Mouse (Mus musculus) lung, embryonic 15.5 days (tissue): Measurements from ENCODE around the gene Arid4a. TPM values are rescaled to one million over a fixed set of nuclear protein-coding genes. Genes with fewer than 3 reads are reported as not detected.

Source experiments
- ATAC-seq: fragments of 200-750 bp; cut with Nextera tagmentation; 2 replicates; pipeline ENCODE4 v1.8.0; 2017; ENCODE audit warnings: moderate number of reproducible peaks, borderline replicate concordance; ENCODE audit not compliant: low FRiP score, low TSS enrichment; ENCODE audit errors: extremely low read depth
- H3K27ac ChIP-seq: fragments of 300-500 bp; sonication (generic); 2 replicates; pipeline ENCODE4 v1.5.1; 2015; ENCODE audit warnings: moderate library complexity, mild to moderate bottlenecking, inconsistent platforms
- H3K27me3 ChIP-seq: fragments of 300-500 bp; sonication (generic); 2 replicates; pipeline ENCODE4 v1.6.1; 2015; ENCODE audit warnings: inconsistent platforms
- H3K36me3 ChIP-seq: fragments of 300-500 bp; sonication (generic); 2 replicates; pipeline ENCODE4 v1.6.1; 2015; ENCODE audit warnings: inconsistent platforms
- H3K4me1 ChIP-seq: fragments of 300-500 bp; sonication (generic); 2 replicates; pipeline ENCODE4 v1.6.1; 2015; ENCODE audit warnings: inconsistent platforms
- H3K4me2 ChIP-seq: fragments of 300-500 bp; sonication (generic); 2 replicates; pipeline ENCODE4 v1.6.1; 2015; ENCODE audit warnings: inconsistent platforms, mild to moderate bottlenecking, moderate library complexity
- H3K4me3 ChIP-seq: fragments of 300-500 bp; sonication (generic); 2 replicates; pipeline ENCODE4 v1.5.1; 2015; ENCODE audit warnings: mild to moderate bottlenecking, inconsistent platforms
- H3K9ac ChIP-seq: fragments of 300-500 bp; sonication (generic); 2 replicates; pipeline ENCODE4 v1.6.1; 2015; ENCODE audit warnings: inconsistent platforms
- H3K9me3 ChIP-seq: fragments of 300-500 bp; sonication (generic); 2 replicates; pipeline ENCODE4 v1.6.1; 2016; ENCODE audit warnings: inconsistent platforms
- whole genome bisulfite sequencing: fragments of 180-500 bp; shearing (Covaris S2); methylation state at CpG from one replicate; pipeline ENCODE4 v1.1.7; 2015; 5-methylcytosine and 5-hydroxymethylcytosine counted together
- polyA plus RNA-seq: library from polyadenylated mRNA; unstranded; fragments of >200 nt; fragmentation: Nextera tagmentation; extraction: Ambion mirVana; gene quantifications from 2 replicates; pipeline ENCODE4 v1.2.1, GENCODE M21; 2015

The Arid4a gene
- polyA plus RNA-seq, 1 experiment from 2014 or later, result 39.6 TPM

DNA sequence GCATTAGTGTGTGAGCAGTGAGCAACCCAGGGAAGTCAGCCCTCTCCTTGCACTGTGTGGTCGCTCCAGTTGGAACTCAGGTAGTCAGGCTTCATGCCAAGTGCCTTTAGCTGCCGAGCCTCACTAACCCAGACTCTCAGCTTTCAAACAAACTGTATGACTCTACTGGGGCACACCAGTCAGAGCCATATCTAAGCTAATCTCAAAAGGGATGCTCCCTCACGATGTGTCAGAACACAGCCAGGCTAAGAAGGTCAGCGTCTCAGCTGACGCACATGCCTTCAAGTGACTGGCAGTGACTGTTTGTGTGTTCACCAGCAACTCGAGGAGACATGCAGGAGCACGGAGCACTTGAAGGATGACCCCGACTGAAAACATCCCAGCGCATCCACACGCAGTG lies 106.9 kb downstream of the Arid4a start:
- H3K4me3 ChIP-seq, result no peak overlapping the region
- no peak for ATAC-seq
- H3K9me3 ChIP-seq, result no peaks in the 10 kb centered on the region
- 88% methylated on average over 10 of the region's 10 CpGs for WGBS
- H3K4me1 ChIP-seq, result no peaks in the 10 kb centered on the region
- peaks cover 36% of the 10 kb centered on the region for H3K36me3 ChIP-seq
- H3K27me3 ChIP-seq, result no peaks in the 10 kb centered on the region
- no peak overlapping the region for H3K4me2 ChIP-seq
- no peak overlapping the region for H3K27ac ChIP-seq
- no peak overlapping the region for H3K9ac ChIP-seq

DNA sequence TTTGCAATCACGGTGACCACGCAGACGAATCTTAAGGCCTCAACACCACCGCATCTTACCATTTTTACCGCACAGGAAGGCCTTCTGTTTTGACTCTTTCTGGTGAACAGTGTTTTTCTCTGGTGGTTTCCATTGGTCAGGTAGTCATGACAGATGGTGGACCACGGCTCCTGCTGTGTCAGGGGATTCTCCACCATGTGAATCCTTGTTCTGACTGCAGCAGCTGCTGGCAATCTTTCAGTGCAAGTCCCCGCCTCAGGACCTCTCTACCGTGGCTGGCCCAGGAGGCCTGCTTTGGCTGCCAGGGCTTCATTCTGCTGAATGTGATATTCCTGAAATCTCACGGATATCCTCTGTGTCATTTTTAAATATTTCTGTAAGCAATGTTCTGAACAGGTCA lies 107.5 kb downstream of the Arid4a start:
- no peak overlapping the region for H3K4me2 ChIP-seq
- H3K27ac ChIP-seq, result no peak overlapping the region
- no peak for ATAC-seq
- 87% methylated on average over 9 of the region's 9 CpGs for WGBS
- no peaks in the 10 kb centered on the region for H3K4me1 ChIP-seq
- H3K27me3 ChIP-seq, result no peaks in the 10 kb centered on the region
- H3K9ac ChIP-seq, result no peak overlapping the region
- no peaks in the 10 kb centered on the region for H3K9me3 ChIP-seq
- H3K4me3 ChIP-seq, result no peak overlapping the region
- H3K36me3 ChIP-seq, result peaks cover 36% of the 10 kb centered on the region

DNA sequence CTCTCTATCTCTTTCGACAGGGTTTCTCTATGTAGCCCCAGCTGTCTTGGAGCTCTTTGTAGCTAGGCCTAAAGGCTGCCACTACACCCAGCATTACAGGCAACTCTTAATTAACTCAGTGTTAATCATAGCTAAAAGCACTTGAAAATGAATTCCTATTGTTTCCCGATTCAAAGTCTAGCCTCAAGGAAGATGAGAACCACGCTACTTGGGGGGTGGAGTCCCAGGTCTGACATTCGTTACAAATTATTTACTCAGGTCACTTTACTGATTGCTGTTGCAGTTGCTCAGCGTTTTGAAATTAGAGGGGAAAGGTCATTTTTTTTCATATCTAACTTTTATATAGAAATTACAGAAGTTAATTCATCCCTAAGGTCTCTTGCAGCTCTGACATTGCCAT lies 119.8 kb downstream of the Arid4a start:
- no peak overlapping the region for H3K27ac ChIP-seq
- no peak for ATAC-seq

DNA sequence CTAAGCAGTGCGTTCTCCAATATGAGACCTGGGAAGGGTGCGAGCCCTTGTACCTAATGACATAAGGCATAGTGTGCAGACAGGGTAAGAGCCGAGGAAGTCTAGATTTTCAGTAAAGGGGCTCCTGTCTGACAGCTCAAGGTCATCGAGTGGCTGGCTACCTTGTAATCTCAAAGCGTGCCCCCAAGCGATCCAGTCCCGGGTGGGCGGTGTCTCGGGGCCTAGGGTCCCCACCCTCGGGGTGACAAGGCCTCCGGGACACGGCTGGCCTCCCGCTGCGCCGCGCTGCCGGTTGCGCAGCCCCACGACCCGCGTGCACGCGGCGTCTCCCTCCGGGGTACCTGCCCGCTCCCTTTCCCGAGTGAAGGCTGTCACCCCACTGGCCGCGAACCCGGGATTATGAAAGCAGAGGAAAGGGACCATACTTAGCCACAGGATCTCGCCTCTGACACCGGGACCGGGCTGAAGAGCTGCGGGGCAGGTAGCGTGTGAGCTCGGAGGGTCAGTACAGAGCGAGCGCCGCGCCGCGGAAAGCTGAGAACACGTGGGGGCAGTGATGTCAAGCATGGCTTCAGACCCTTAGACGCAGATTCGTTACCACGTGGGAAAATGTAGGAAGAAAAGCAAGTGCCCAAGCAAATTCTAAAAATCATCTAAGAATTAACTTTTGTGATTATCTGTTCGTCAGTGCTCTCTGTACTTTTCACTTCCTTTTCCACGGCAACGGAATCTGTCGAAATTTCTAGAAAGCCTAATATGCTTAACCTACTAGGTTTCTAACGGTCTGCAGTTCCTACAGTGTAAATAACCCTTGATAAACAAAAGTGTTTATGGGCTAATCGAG lies 120.6 kb downstream of the Arid4a start, which contains the start of the genes Timm9 and 2700049A03Rik:
Gene Timm9 (minus strand): TSS at position 555 of the 844 bp plus-strand sequence.
Gene 2700049A03Rik (plus strand): TSS at position 719 of the 844 bp plus-strand sequence.
- H3K4me3 ChIP-seq, result peak within 1 kb of the TSS; percentile 97
- no peaks in the 10 kb centered on the region for H3K9me3 ChIP-seq
- H3K4me2 ChIP-seq, result peak within 1 kb of the TSS; percentile 83
- peaks cover 35% of the 10 kb centered on the region for H3K36me3 ChIP-seq
- WGBS, result under 1% methylated on average over 52 of the region's 52 CpGs
- H3K27me3 ChIP-seq, result no peaks in the 10 kb centered on the region
- H3K27ac ChIP-seq, result peak within 1 kb of the TSS; percentile 71
- peaks cover 16% of the 10 kb centered on the region for H3K4me1 ChIP-seq
- ATAC-seq, result peak; percentile 89
- peak within 1 kb of the TSS; percentile 96 for H3K9ac ChIP-seq

More for the DNA sequence above, 119.8 kb downstream of the Arid4a start:
- H3K4me3 ChIP-seq, result peak overlapping the region; percentile 97
- H3K9ac ChIP-seq, result peak overlapping the region; percentile 96
- no peaks in the 10 kb centered on the region for H3K9me3 ChIP-seq
- peaks cover 16% of the 10 kb centered on the region for H3K4me1 ChIP-seq
- peak overlapping the region; percentile 83 for H3K4me2 ChIP-seq
- peaks cover 30% of the 10 kb centered on the region for H3K36me3 ChIP-seq
- H3K27me3 ChIP-seq, result no peaks in the 10 kb centered on the region
- 22% methylated on average over 5 of the region's 5 CpGs for WGBS

DNA sequence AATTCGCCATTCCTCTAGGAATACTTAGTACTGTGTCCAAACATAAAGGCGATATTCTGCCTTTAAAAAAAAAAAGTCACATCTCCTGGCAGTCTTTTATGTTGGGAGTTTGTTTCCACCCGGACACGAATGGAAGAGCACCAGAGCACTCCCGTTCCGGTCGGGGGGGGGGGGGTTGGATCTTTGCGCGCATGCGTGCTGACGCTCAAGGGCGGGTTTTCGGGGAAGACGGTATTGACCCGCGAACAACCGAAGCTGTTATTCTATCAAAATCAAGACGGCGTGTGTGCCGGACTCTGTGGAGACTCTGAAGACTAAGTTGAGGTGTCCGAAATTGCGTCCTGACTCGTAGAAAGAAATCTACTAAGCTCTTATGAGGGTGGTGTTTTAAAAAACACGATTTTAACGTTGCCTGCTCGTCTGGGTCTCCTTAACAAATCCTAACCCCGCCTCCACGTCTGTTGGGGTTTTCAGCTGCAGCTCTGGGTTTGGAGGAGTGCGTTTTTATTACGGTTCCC lies 121.2 kb downstream of the Arid4a start:
- peak overlapping the region; percentile 97 for H3K4me3 ChIP-seq
- H3K9me3 ChIP-seq, result no peaks in the 10 kb centered on the region
- peaks cover 16% of the 10 kb centered on the region for H3K4me1 ChIP-seq
- peaks cover 36% of the 10 kb centered on the region for H3K36me3 ChIP-seq
- H3K27ac ChIP-seq, result peak overlapping the region; percentile 71
- peak overlapping the region; percentile 96 for H3K9ac ChIP-seq
- WGBS, result under 1% methylated on average over 30 of the region's 30 CpGs
- peak overlapping the region; percentile 83 for H3K4me2 ChIP-seq
- peak; percentile 81 for ATAC-seq
- H3K27me3 ChIP-seq, result no peaks in the 10 kb centered on the region

DNA sequence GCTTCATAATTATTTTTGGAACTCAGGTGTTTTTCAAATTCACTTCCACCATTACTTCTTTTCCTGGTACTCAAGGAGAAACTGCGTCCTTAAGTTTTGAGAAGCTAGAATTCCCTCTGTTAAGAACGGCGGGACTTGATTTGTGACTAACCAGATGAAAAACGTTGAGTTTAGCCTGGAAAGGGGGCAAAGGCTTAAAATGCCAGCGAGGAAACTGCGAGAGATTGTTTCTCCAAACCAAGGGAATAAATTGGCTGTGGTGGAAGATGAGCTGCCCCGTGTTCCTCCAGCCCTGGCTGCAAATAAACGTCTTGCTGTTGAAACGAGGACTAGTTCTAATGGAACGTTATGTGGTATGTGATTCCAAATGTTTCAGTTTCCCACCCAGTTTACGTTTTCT lies 121.9 kb downstream of the Arid4a start:
- H3K4me3 ChIP-seq, result peak overlapping the region; percentile 97
- H3K9ac ChIP-seq, result peak overlapping the region; percentile 44
- WGBS, result 3% methylated on average over 11 of the region's 11 CpGs
- no peaks in the 10 kb centered on the region for H3K27me3 ChIP-seq
- no peak overlapping the region for H3K27ac ChIP-seq
- ATAC-seq, result no peak
- peak overlapping the region; percentile 77 for H3K4me2 ChIP-seq
- peaks cover 16% of the 10 kb centered on the region for H3K4me1 ChIP-seq
- H3K36me3 ChIP-seq, result peaks cover 35% of the 10 kb centered on the region
- H3K9me3 ChIP-seq, result no peaks in the 10 kb centered on the region

DNA sequence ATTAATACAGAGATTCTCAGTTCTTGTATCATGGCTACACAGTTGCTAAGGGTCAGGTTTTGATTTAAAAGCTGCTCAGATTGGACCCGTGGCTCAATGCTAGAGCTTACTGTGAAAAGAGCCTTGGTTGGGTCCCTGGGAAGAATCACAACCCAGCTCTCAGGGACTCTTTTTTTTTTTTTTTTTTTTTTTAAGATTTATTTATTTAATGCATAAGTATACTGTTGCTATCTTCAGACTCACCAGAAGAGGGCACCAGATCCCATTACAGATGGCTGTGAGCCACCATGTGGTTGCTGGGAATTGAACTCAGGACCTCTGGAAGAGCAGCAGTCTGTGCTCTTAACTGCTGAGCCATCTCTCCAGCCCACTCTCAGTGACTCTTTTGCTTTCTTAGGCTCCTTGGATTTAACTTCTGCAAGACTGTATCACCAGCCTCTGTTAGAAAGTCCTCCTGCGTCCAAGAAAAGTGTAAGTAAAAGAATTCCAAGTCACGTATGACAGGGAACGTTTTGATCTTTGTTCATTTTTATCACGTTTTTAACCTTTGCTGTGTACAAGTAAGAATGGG lies 123.6 kb downstream of the Arid4a start:
- 82% methylated on average over 5 of the region's 5 CpGs for WGBS

DNA sequence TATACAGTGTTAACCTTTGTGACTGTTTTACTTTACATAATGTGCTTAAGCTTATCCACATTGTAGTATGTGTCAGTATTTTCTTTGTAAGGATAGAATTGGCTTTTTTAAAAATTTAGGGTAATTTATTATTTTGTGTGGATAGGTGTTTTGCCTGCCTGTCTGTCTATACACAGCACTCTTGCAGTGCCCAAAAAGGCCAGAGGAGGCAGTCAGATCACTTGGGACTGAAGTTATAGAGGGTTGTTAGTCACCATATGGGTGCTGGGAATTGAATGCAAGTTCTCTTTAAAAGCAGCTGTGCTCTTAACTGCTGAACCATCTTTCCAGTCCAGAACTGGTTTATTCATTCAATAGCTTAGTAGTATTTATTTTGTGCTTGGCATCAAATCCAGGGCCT lies 125.4 kb downstream of the Arid4a start:
- Histone ChIP-seq H3K9me3 (no peaks in the 10 kb centered on the region), H3K9ac (no peak overlapping the region), H3K4me1 (peaks cover 12% of the 10 kb centered on the region), H3K36me3 (peaks cover 37% of the 10 kb centered on the region), H3K4me2 (no peak overlapping the region), H3K27ac (no peak overlapping the region), H3K4me3 (no peak overlapping the region), H3K27me3 (no peaks in the 10 kb centered on the region)
- no peak for ATAC-seq

More for the DNA sequence above, 123.6 kb downstream of the Arid4a start:
- H3K27me3 ChIP-seq, result no peaks in the 10 kb centered on the region
- H3K27ac ChIP-seq, result no peak overlapping the region
- no peaks in the 10 kb centered on the region for H3K9me3 ChIP-seq
- no peak for ATAC-seq
- no peak overlapping the region for H3K4me2 ChIP-seq
- peaks cover 16% of the 10 kb centered on the region for H3K4me1 ChIP-seq
- no peak overlapping the region for H3K9ac ChIP-seq
- H3K4me3 ChIP-seq, result no peak overlapping the region
- H3K36me3 ChIP-seq, result peaks cover 37% of the 10 kb centered on the region

DNA sequence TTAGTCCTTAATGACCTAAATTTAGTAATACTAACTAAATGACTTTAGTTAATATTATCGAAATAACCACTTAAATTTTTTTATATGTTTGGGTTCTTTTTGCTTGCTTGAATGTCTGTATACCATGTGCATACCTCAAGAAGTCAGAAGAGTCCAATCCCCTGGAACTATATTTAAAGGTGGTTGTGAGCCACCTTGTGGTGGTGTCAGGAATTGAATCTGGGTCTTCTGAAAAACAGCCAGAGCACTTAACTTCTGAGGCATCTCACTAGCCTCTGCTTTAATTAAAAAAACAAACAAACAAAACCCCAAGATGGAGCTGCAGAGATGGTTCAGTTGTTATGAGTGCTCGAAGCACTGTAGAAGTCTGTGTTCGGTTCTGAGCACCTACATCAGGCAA lies 131.9 kb downstream of the Arid4a start:
- Histone ChIP-seq H3K9me3 (no peaks in the 10 kb centered on the region), H3K27ac (no peak overlapping the region), H3K27me3 (no peaks in the 10 kb centered on the region), H3K4me3 (no peak overlapping the region), H3K36me3 (peaks cover 44% of the 10 kb centered on the region), H3K9ac (no peak overlapping the region), H3K4me1 (no peaks in the 10 kb centered on the region), H3K4me2 (no peak overlapping the region)
- WGBS, result 81% methylated on average over 3 of the region's 3 CpGs
- ATAC-seq, result no peak

Other genes starting within 250 kb of the Arid4a start
- 33.5 and 34.9 TPM in 2 replicates for gene Frmd6, start 190.5 kb upstream of the Arid4a start, polyA plus RNA-seq
- gene Actr10, start 78.1 kb upstream of the Arid4a start, polyA plus RNA-seq, result 232 and 240 TPM in 2 replicates
- gene Psma3, start 41.4 kb upstream of the Arid4a start, polyA plus RNA-seq, result 651 and 672 TPM in 2 replicates
- gene Tomm20l, start 95.4 kb downstream of the Arid4a start, polyA plus RNA-seq, result 0.40 and 0.65 TPM in 2 replicates
- gene Timm9, start 120.7 kb downstream of the Arid4a start, polyA plus RNA-seq, result 66.9 and 67.0 TPM in 2 replicates
- gene 2700049A03Rik, start 120.9 kb downstream of the Arid4a start, polyA plus RNA-seq, result 14.5 and 14.7 TPM in 2 replicates